Mouse (Mus musculus): ENCODE measurements at regions not wholly inside any gene's neighbourhood (a gene's known extent, or its start where the extent isn't known, plus 50 kb on each side); places are given as distances from the start of the nearest gene placed in this dataset.

- no peak for TF ChIP-seq CTCF (IDR thresholded peaks at IDR 0.05)
- CTCF ChIA-PET = interaction anchor here (1.2 to 2.1 kb wide), 3 partner anchors 15 to 180 kb away, joined by 3 to 5 read pairs (median 5); no protein-coding TSS in a partner anchor
- POLR2A ChIA-PET = no interaction called here
- ATAC-seq (no peak), DNase-seq (ENCODE audit: low read depth, low spot score) (no peak)
- in situ Hi-C loops (cut with MboI; ENCODE audit: low pct_unique_long_range_greater_than_20kb) = loop anchor here (10.0 kb wide), 1 partner anchor 248 kb away; no protein-coding TSS in a partner anchor
- peaks cover 5% of the 10 kb centered on the region for H3K27me3 ChIP-seq
Measured at GRCm38 (mm10) chr2:75607010-75607915, 51.8 kb upstream of the Hnrnpa3 start.

- peaks cover 5% of the 10 kb centered on the region for H3K27me3 ChIP-seq
- no peak for TF ChIP-seq CTCF (IDR thresholded peaks at IDR 0.05)
- ChIA-PET POLR2A (no interaction called here), CTCF (interaction anchor here (1.2 to 1.5 kb wide), 2 partner anchors 174 to 179 kb away, joined by 3 to 5 read pairs; no protein-coding TSS in a partner anchor)
- no peak for DNase-seq (ENCODE audit: low read depth, low spot score)
- in situ Hi-C loops (cut with MboI; ENCODE audit: low pct_unique_long_range_greater_than_20kb) = loop anchor here (10.0 kb wide), 1 partner anchor 247 kb away; no protein-coding TSS in a partner anchor
- no peak for ATAC-seq
Measured at GRCm38 (mm10) chr2:75607958-75608357, 51.1 kb upstream of the Hnrnpa3 start.

DNA sequence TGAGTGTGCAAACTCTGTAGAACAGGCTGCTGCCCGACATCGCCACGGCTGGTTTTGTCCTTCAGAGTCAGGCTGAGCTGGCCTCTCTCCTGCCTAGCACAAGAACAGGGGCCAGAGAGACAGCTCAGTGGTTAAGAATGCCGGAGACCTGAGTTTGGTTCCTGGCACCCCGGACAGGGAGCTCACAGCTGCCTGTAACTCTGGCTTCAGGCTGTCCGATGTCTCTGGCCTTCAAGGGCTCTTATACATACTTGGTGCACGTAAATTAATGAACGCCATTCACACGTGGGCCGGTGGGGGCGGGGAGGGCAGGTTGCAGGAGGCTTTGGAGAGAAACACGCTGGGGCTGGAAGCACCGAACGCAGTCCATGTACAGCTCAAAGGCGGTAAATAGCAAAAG lies 50.6 kb upstream of the Hnrnpa3 start:
- in situ Hi-C loops (cut with MboI; ENCODE audit: low pct_unique_long_range_greater_than_20kb) = loop anchor here (10.0 kb wide), 1 partner anchor 246 kb away; no protein-coding TSS in a partner anchor
- ATAC-seq = no peak
- H3K27me3 ChIP-seq = peaks cover 5% of the 10 kb centered on the region
- POLR2A ChIA-PET = interaction anchor here (1.2 kb wide), 1 partner anchor 228 kb away, joined by 3 read pairs; no protein-coding TSS in a partner anchor
- CTCF ChIA-PET = interaction anchor here (1.2 to 1.5 kb wide), 2 partner anchors 173 to 178 kb away, joined by 3 to 5 read pairs; no protein-coding TSS in a partner anchor
- TF ChIP-seq CTCF (IDR thresholded peaks at IDR 0.05) = no peak
- no peak for DNase-seq (ENCODE audit: low read depth, low spot score)

GRCm38 (mm10) chr2:75609150-75609946 lies 49.7 kb upstream of the Hnrnpa3 start:
- CTCF ChIA-PET = no interaction called here
- DNase-seq (ENCODE audit: low read depth, low spot score) (no peak), ATAC-seq (no peak)
- in situ Hi-C loops (cut with MboI; ENCODE audit: low pct_unique_long_range_greater_than_20kb) = loop anchor here (10.0 kb wide), 1 partner anchor 245 kb away; no protein-coding TSS in a partner anchor
- POLR2A ChIA-PET = interaction anchor here (1.2 kb wide), 1 partner anchor 227 kb away, joined by 3 read pairs; no protein-coding TSS in a partner anchor
- no peak for TF ChIP-seq CTCF (IDR thresholded peaks at IDR 0.05)
- H3K27me3 ChIP-seq = peaks cover 5% of the 10 kb centered on the region
